Mouse (Mus musculus) heart, embryonic 13.5 days (tissue): Measurements from ENCODE around the gene Cdkl3. TPM values are rescaled to one million over a fixed set of nuclear protein-coding genes. Genes with fewer than 3 reads are reported as not detected.

Experiments used
- ATAC-seq: fragments of 200-750 bp; cut with Nextera tagmentation; 2 replicates; pipeline ENCODE4 v1.8.0; 2017; ENCODE audit warnings: moderate TSS enrichment; ENCODE audit not compliant: insufficient number of reproducible peaks, low FRiP score, low TSS enrichment; ENCODE audit errors: extremely low read depth
- H3K27ac ChIP-seq: fragments of 300-500 bp; sonication (generic); replicated peaks from 2 replicates; pipeline ENCODE4 v1.5.1; 2015; ENCODE audit warnings: moderate library complexity, mild to moderate bottlenecking, inconsistent platforms
- H3K27me3 ChIP-seq: fragments of 300-500 bp; sonication (generic); replicated peaks from 2 replicates; pipeline ENCODE4 v1.6.1; 2015; ENCODE audit warnings: mild to moderate bottlenecking, inconsistent platforms
- H3K36me3 ChIP-seq: fragments of 300-500 bp; sonication (generic); 2 replicates; pipeline ENCODE4 v1.6.1; 2015; ENCODE audit warnings: mild to moderate bottlenecking, inconsistent platforms
- H3K4me1 ChIP-seq: fragments of 300-500 bp; sonication (generic); 2 replicates; pipeline ENCODE4 v1.6.1; 2015; ENCODE audit warnings: inconsistent platforms
- H3K4me2 ChIP-seq: fragments of 300-500 bp; sonication (generic); 2 replicates; pipeline ENCODE4 v1.6.1; 2015; ENCODE audit warnings: inconsistent platforms, mild to moderate bottlenecking, moderate library complexity
- H3K4me3 ChIP-seq: fragments of 300-500 bp; sonication (generic); 2 replicates; pipeline ENCODE4 v1.5.1; 2015; ENCODE audit warnings: moderate library complexity, mild to moderate bottlenecking, inconsistent platforms
- H3K9ac ChIP-seq: fragments of 300-500 bp; sonication (generic); 2 replicates; pipeline ENCODE4 v1.6.1; 2015; ENCODE audit warnings: inconsistent platforms, mild to moderate bottlenecking, moderate library complexity
- H3K9me3 ChIP-seq: fragments of 300-500 bp; sonication (generic); 2 replicates; pipeline ENCODE4 v1.6.1; 2016; ENCODE audit warnings: inconsistent platforms
- WGBS: fragments of 180-500 bp; shearing (Covaris S2); methylation state at CpG from one replicate; pipeline ENCODE4 v1.1.7; 2015; ENCODE audit warnings: mixed read lengths; 5-methylcytosine and 5-hydroxymethylcytosine counted together
- polyA plus RNA-seq: library from polyadenylated mRNA; unstranded; fragments of >200 nt; fragmentation: Nextera tagmentation; extraction: Ambion mirVana; gene quantifications from 2 replicates; pipeline ENCODE4 v1.2.1, GENCODE M21; 2015

The Cdkl3 gene
- polyA plus RNA-seq, 1 experiment from 2014 or later = 7.8 TPM

GRCm38 (mm10) chr11:51969511-51969910, 34.5 kb upstream of the Cdkl3 start:
- WGBS = 86% methylated on average over 2 of the region's 2 CpGs
- no peak for ATAC-seq
- H3K27ac ChIP-seq = no peak overlapping the region
- no peak overlapping the region for H3K4me3 ChIP-seq
- peaks cover 51% of the 10 kb centered on the region for H3K36me3 ChIP-seq
- H3K4me2 ChIP-seq = no peak overlapping the region
- H3K4me1 ChIP-seq = peaks cover 12% of the 10 kb centered on the region
- H3K9ac ChIP-seq = no peak overlapping the region
- H3K27me3 ChIP-seq = 0 out of 2 replicates have a peak, but pooled peaks cover 13% of the 10 kb centered on the region
- H3K9me3 ChIP-seq = no peaks in the 10 kb centered on the region

- Histone ChIP-seq H3K36me3 (peaks cover 65% of the 10 kb centered on the region), H3K9me3 (no peaks in the 10 kb centered on the region), H3K4me3 (no peak overlapping the region), H3K27me3 (no peaks in the 10 kb centered on the region), H3K9ac (no peak overlapping the region), H3K4me2 (no peak overlapping the region), H3K27ac (no peak overlapping the region), H3K4me1 (peaks cover 18% of the 10 kb centered on the region)
- no peak for ATAC-seq
- 90% methylated on average over 6 of the region's 6 CpGs for WGBS
These were observed 32.4 kb upstream of the Cdkl3 start for GRCm38 (mm10) chr11:51971644-51972043.

GRCm38 (mm10) chr11:51999611-52000289, 4.3 kb upstream of the Cdkl3 start:
- Histone ChIP-seq H3K36me3 (peaks cover 33% of the 10 kb centered on the region), H3K27me3 (no peaks in the 10 kb centered on the region), H3K4me2 (peak overlapping the region; percentile 75), H3K4me1 (peaks cover 41% of the 10 kb centered on the region), H3K27ac (peak overlapping the region; percentile 98), H3K9me3 (no peaks in the 10 kb centered on the region), H3K4me3 (peak overlapping the region; percentile 74), H3K9ac (peak overlapping the region; percentile 90)
- peak; percentile 32; the same call in 1 of the 2 replicates for ATAC-seq
- 0% methylated on average over 29 of the region's 29 CpGs for WGBS

GRCm38 (mm10) chr11:52000290-52000962, 3.6 kb upstream of the Cdkl3 start, which contains the start of gene Ube2b:
TSS of gene Ube2b (minus strand) at chr11:52000762.
- peak within 1 kb of the TSS; percentile 90 for H3K9ac ChIP-seq
- H3K27me3 ChIP-seq = no peaks in the 10 kb centered on the region
- WGBS = 2% methylated on average over 61 of the region's 63 CpGs
- H3K4me2 ChIP-seq = peak within 1 kb of the TSS; percentile 75
- H3K27ac ChIP-seq = peak within 1 kb of the TSS; percentile 98
- peaks cover 26% of the 10 kb centered on the region for H3K36me3 ChIP-seq
- H3K4me1 ChIP-seq = peaks cover 46% of the 10 kb centered on the region
- H3K4me3 ChIP-seq = peak within 1 kb of the TSS; percentile 74
- ATAC-seq = peak; percentile 75
- no peaks in the 10 kb centered on the region for H3K9me3 ChIP-seq

GRCm38 (mm10) chr11:52001341-52001740, 2.7 kb upstream of the Cdkl3 start:
- H3K4me1 ChIP-seq = peaks cover 51% of the 10 kb centered on the region
- 69% methylated on average over 10 of the region's 10 CpGs for WGBS

GRCm38 (mm10) chr11:52001861-52002260, 2.2 kb upstream of the Cdkl3 start:
- Histone ChIP-seq H3K4me1 (peaks cover 53% of the 10 kb centered on the region), H3K27ac (no peak overlapping the region), H3K36me3 (peaks cover 12% of the 10 kb centered on the region), H3K27me3 (no peaks in the 10 kb centered on the region), H3K9ac (no peak overlapping the region), H3K4me2 (peak overlapping the region; percentile 66), H3K9me3 (no peaks in the 10 kb centered on the region), H3K4me3 (peak overlapping the region; percentile 74; the same call in 1 of the 2 replicates)
- 89% methylated on average over 8 of the region's 8 CpGs for WGBS
- no peak for ATAC-seq

More at GRCm38 (mm10) chr11:52001341-52001740, 2.7 kb upstream of the Cdkl3 start:
- Histone ChIP-seq H3K4me2 (peak overlapping the region; percentile 66), H3K27me3 (no peaks in the 10 kb centered on the region), H3K36me3 (peaks cover 17% of the 10 kb centered on the region), H3K9me3 (no peaks in the 10 kb centered on the region), H3K27ac (peak overlapping the region; percentile 81), H3K9ac (peak overlapping the region; percentile 56; the same call in 1 of the 2 replicates), H3K4me3 (peak overlapping the region; percentile 74)
- no peak for ATAC-seq

- peak overlapping the region; percentile 89 for H3K27ac ChIP-seq
- peak overlapping the region; percentile 83 for H3K4me2 ChIP-seq
- H3K4me1 ChIP-seq = peaks cover 42% of the 10 kb centered on the region
- no peaks in the 10 kb centered on the region for H3K27me3 ChIP-seq
- H3K36me3 ChIP-seq = 0 out of 2 replicates have a peak, but pooled peaks cover 1% of the 10 kb centered on the region
- H3K4me3 ChIP-seq = peak overlapping the region; percentile 66
- no peaks in the 10 kb centered on the region for H3K9me3 ChIP-seq
- ATAC-seq = no peak
- WGBS = 73% methylated on average over 13 of the region's 13 CpGs
- peak overlapping the region; percentile 85 for H3K9ac ChIP-seq
These were observed 1.0 kb upstream of the Cdkl3 start for GRCm38 (mm10) chr11:52002842-52003504.

- H3K27me3 ChIP-seq = no peaks in the 10 kb centered on the region
- H3K9ac ChIP-seq = peak overlapping the region; percentile 85
- peaks cover 37% of the 10 kb centered on the region for H3K4me1 ChIP-seq
- H3K4me3 ChIP-seq = peak overlapping the region; percentile 66
- H3K27ac ChIP-seq = peak overlapping the region; percentile 89
- no peak for ATAC-seq
- H3K4me2 ChIP-seq = peak overlapping the region; percentile 83
- no peaks in the 10 kb centered on the region for H3K9me3 ChIP-seq
- no peaks in the 10 kb centered on the region for H3K36me3 ChIP-seq
- 17% methylated on average over 4 of the region's 4 CpGs for WGBS
These were observed 583 bp upstream of the Cdkl3 start for GRCm38 (mm10) chr11:52003505-52003771.

- peak overlapping the region; percentile 83 for H3K4me2 ChIP-seq
- ATAC-seq = no peak
- no peaks in the 10 kb centered on the region for H3K9me3 ChIP-seq
- H3K27me3 ChIP-seq = no peaks in the 10 kb centered on the region
- H3K9ac ChIP-seq = peak overlapping the region; percentile 56
- peaks cover 29% of the 10 kb centered on the region for H3K4me1 ChIP-seq
- H3K36me3 ChIP-seq = no peaks in the 10 kb centered on the region
- no peak overlapping the region for H3K4me3 ChIP-seq
- H3K27ac ChIP-seq = no peak overlapping the region
- 73% methylated on average over 2 of the region's 2 CpGs for WGBS
These were observed 1.6 kb downstream of the Cdkl3 start for GRCm38 (mm10) chr11:52005586-52005985.

GRCm38 (mm10) chr11:52011011-52011410, 7.0 kb downstream of the Cdkl3 start:
- Histone ChIP-seq H3K9ac (no peak overlapping the region), H3K36me3 (0 out of 2 replicates have a peak, but pooled peaks cover 2% of the 10 kb centered on the region), H3K27ac (no peak overlapping the region; the same call in 1 of the 2 replicates), H3K4me3 (no peak overlapping the region), H3K4me1 (peaks cover 10% of the 10 kb centered on the region), H3K9me3 (no peaks in the 10 kb centered on the region), H3K4me2 (no peak overlapping the region), H3K27me3 (no peaks in the 10 kb centered on the region)
- ATAC-seq = no peak
- 81% methylated on average over 11 of the region's 11 CpGs for WGBS

GRCm38 (mm10) chr11:52011541-52011940, 7.5 kb downstream of the Cdkl3 start:
- no peak overlapping the region for H3K4me3 ChIP-seq
- no peak overlapping the region for H3K9ac ChIP-seq
- peak overlapping the region; percentile 18 for H3K4me2 ChIP-seq
- H3K4me1 ChIP-seq = peaks cover 6% of the 10 kb centered on the region
- 41% methylated on average over 5 of the region's 5 CpGs for WGBS
- H3K9me3 ChIP-seq = no peaks in the 10 kb centered on the region
- no peaks in the 10 kb centered on the region for H3K27me3 ChIP-seq
- no peak for ATAC-seq
- 0 out of 2 replicates have a peak, but pooled peaks cover 2% of the 10 kb centered on the region for H3K36me3 ChIP-seq
- peak overlapping the region; percentile 48 for H3K27ac ChIP-seq
